Mouse (Mus musculus) stomach, embryonic 14.5 days (tissue): ENCODE data around the gene Pdzrn4. TPM values are rescaled to one million over a fixed set of nuclear protein-coding genes. Genes with fewer than 3 reads are reported as not detected.

Experiments
- ATAC-seq: fragments of 200-750 bp; cut with Nextera tagmentation; 2 replicates; pipeline ENCODE4 v1.8.0; 2017; ENCODE audit warnings: low read depth, moderate TSS enrichment; ENCODE audit not compliant: insufficient number of reproducible peaks, insufficient read depth, low FRiP score
- H3K27ac ChIP-seq: fragments of 300-500 bp; sonication (generic); 2 replicates; pipeline ENCODE4 v1.5.1; 2014; ENCODE audit warnings: mild to moderate bottlenecking, low read length, moderate library complexity, mixed read lengths
- H3K27me3 ChIP-seq: fragments of 300-500 bp; sonication (generic); 2 replicates; pipeline ENCODE4 v1.6.1; 2014; ENCODE audit warnings: low read length, control low read depth, mixed read lengths; ENCODE audit not compliant: control insufficient read depth, insufficient read depth
- H3K36me3 ChIP-seq: fragments of 300-500 bp; sonication (generic); 2 replicates; pipeline ENCODE4 v1.6.1; 2014; ENCODE audit warnings: mild to moderate bottlenecking, control low read depth, low read length, moderate library complexity, mixed read lengths; ENCODE audit not compliant: control insufficient read depth, insufficient read depth
- H3K4me1 ChIP-seq: fragments of 300-500 bp; sonication (generic); 2 replicates; pipeline ENCODE4 v1.6.1; 2014; ENCODE audit warnings: low read length, control low read depth, mixed read lengths; ENCODE audit not compliant: control insufficient read depth, insufficient read depth
- H3K4me2 ChIP-seq: fragments of 300-500 bp; sonication (generic); replicated peaks from 2 replicates; pipeline ENCODE4 v1.6.1; 2014; ENCODE audit warnings: low read depth, low read length, control low read depth
- H3K4me3 ChIP-seq: fragments of 300-500 bp; sonication (generic); 2 replicates; pipeline ENCODE4 v1.5.1; 2014; ENCODE audit warnings: low read depth, low read length, control low read depth
- H3K9ac ChIP-seq: fragments of 300-500 bp; sonication (generic); replicated peaks from 2 replicates; pipeline ENCODE4 v1.6.1; 2014; ENCODE audit warnings: low read depth, mild to moderate bottlenecking, control low read depth, low read length, moderate library complexity, mixed read lengths
- H3K9me3 ChIP-seq: fragments of 300-500 bp; sonication (generic); 2 replicates; pipeline ENCODE4 v1.6.1; 2016; ENCODE audit warnings: low read depth, low read length, control low read depth; ENCODE audit not compliant: control insufficient read depth
- WGBS: fragments of 180-500 bp; shearing (Covaris S2); extraction: QIAGEN DNeasy Blood & Tissue Kit; methylation state at CpG from one replicate; pipeline ENCODE4 v1.1.7; 2014; 5-methylcytosine and 5-hydroxymethylcytosine counted together
- polyA plus RNA-seq: library from polyadenylated mRNA; unstranded; fragments of >200 nt; fragmentation: Nextera tagmentation; extraction: Ambion mirVana; gene quantifications from 2 replicates; pipeline ENCODE4 v1.2.1, GENCODE M21; 2014

The Pdzrn4 gene
- polyA plus RNA-seq, 1 experiment from 2014 or later = 4.1 TPM

DNA sequence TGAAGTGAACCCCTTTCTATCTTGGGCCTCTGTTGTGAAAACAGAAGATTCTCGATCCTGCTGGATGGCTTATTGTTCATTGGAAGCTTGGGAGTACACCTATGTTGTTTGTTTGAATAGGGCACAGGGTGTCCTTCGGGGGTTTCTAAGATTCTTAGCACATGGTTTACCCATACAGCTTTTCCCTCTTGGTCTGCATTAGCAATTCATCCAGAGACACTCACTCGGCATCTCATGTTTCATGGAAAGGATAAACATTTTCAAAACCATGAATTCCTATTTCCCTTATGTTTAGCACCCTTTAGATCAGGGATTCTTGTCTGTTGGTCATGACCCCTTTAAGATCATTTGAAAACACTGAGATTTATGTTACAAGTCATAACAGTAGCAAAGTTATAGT is 159.0 kb downstream of the Pdzrn4 start:
- Histone ChIP-seq H3K9me3 (no peaks in the 10 kb centered on the region), H3K27ac (no peak overlapping the region), H3K36me3 (no peaks in the 10 kb centered on the region), H3K4me1 (0 out of 2 replicates have a peak, but pooled peaks cover 4% of the 10 kb centered on the region), H3K4me2 (no peak overlapping the region), H3K4me3 (no peak overlapping the region), H3K9ac (no peak overlapping the region), H3K27me3 (no peaks in the 10 kb centered on the region)
- 40% methylated on average over 3 of the region's 3 CpGs for WGBS
- no peak for ATAC-seq

DNA sequence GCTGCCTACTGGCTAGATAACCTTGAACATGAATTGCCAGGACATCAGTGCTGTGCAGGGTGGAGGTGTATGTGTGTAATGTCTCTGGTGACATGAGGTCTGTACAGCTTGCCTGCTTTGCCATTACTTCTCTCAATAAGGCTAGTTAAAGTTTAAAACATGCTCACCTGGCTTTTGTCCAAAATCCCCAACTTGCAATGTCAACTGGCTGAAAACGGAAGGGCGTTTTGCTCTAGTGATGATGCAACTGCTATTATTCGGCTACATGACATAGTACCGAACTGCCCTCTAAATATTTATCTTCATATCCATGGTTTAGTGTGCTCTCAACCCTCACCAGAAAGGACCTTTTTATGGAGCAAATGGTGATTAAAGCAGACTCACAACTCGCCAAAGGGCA is 161.9 kb downstream of the Pdzrn4 start:
- 60% methylated on average over 5 of the region's 5 CpGs for WGBS
- Histone ChIP-seq H3K36me3 (no peaks in the 10 kb centered on the region), H3K9ac (no peak overlapping the region), H3K9me3 (no peaks in the 10 kb centered on the region), H3K4me2 (no peak overlapping the region), H3K27ac (no peak overlapping the region), H3K4me1 (0 out of 2 replicates have a peak, but pooled peaks cover 4% of the 10 kb centered on the region), H3K4me3 (no peak overlapping the region), H3K27me3 (no peaks in the 10 kb centered on the region)
- ATAC-seq = no peak

DNA sequence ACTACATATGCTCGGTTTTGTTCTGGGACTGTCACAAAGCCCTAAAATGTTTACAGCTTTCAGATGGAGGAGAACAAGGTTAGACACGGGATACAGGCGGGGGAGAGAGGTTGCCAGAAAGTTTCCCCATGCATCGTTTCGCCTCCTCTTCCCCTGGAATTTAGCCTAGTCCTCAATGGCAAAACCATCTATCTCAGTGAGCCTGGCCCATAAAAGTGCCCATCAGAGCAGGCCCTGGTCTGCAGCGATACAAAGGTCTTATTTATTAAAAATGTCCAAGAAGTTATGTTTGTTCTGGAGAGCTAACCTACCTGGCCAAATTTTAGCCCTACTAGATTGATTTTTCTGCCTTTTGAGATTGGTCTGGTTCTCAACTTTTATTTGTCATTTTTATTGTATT is 165.5 kb downstream of the Pdzrn4 start:
- Histone ChIP-seq H3K4me3 (no peak overlapping the region), H3K4me1 (no peaks in the 10 kb centered on the region), H3K36me3 (no peaks in the 10 kb centered on the region), H3K27ac (no peak overlapping the region), H3K27me3 (no peaks in the 10 kb centered on the region), H3K9me3 (no peaks in the 10 kb centered on the region), H3K4me2 (no peak overlapping the region), H3K9ac (no peak overlapping the region)
- ATAC-seq = no peak
- WGBS = 73% methylated on average over 6 of the region's 6 CpGs

DNA sequence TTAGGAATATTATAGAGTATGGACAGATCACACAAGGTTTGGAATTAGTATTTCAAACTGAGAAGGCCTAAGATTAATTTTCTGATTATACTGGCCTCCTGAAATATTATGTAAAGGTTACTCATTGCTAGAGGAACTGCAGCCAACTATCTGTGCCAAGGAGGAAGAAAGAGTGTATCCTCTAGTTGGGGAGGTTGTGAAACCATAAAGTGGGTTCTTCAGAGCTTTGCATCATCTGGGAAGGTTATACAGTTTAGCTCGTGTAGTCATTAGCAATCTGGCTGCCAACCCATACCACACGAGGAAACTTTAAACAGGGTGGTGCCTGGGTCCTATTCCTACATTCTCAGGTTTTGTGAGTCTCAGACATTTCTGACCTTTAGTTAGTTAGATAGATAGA is 166.9 kb downstream of the Pdzrn4 start:
- H3K27ac ChIP-seq = no peak overlapping the region
- H3K27me3 ChIP-seq = no peaks in the 10 kb centered on the region
- H3K4me1 ChIP-seq = no peaks in the 10 kb centered on the region
- H3K4me2 ChIP-seq = no peak overlapping the region
- H3K36me3 ChIP-seq = no peaks in the 10 kb centered on the region
- 85% methylated on average over 2 of the region's 2 CpGs for WGBS
- H3K9me3 ChIP-seq = no peaks in the 10 kb centered on the region
- no peak for ATAC-seq
- H3K4me3 ChIP-seq = no peak overlapping the region
- no peak overlapping the region for H3K9ac ChIP-seq

DNA sequence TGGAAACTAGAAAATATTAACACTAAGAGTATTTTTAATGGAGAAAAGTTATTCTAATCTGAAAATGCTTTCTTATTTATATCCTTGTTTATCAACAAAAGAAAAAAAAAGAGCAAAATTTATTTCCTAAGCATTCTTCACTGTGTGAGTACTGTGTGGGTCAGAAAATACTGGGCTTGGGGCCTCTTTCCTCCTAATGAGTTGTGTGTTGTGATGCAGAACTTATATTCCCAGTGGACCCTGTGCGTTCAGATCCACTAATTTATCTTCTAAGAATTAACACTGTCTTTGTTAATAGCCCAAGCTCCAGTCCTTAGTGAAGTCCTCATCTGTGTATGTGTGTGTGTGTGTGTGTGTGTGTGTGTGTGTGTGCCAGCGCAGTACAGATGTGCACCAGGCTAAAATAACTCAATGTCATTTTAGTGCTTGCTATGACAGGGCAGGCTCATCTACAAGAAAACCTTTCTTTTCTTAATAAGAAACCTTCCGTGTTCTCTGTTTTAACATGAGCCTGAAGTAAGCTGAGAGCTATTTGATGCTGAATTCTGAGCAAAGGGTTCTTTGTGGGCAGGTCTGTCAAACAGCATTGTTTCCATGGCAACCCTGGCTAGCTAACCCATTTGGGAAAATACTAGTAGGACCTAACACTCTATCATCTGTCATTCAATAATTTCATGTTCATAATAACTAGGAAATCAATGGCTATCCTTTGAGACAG is 174.0 kb downstream of the Pdzrn4 start:
- Histone ChIP-seq H3K9ac (no peak overlapping the region), H3K4me2 (no peak overlapping the region), H3K27me3 (no peaks in the 10 kb centered on the region), H3K36me3 (no peaks in the 10 kb centered on the region), H3K4me1 (no peaks in the 10 kb centered on the region), H3K9me3 (no peaks in the 10 kb centered on the region), H3K27ac (no peak overlapping the region), H3K4me3 (no peak overlapping the region)
- no peak for ATAC-seq
- WGBS = 66% methylated on average over 3 of the region's 3 CpGs

DNA sequence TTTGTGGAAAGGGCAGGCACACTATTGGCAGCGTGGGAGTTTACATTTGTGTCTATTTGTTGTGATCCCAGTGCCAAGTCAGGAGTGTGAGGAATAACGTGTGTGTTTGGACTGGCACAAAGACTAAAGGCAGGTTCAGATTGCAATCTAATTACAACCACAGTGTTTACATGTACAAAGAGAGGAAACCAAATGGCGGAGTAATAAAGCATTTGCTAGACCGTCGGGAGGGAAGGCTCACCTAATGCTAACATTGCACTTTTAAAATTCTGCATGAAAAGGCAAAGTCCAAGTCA is 174.5 kb downstream of the Pdzrn4 start:
- no peak overlapping the region for H3K27ac ChIP-seq

DNA sequence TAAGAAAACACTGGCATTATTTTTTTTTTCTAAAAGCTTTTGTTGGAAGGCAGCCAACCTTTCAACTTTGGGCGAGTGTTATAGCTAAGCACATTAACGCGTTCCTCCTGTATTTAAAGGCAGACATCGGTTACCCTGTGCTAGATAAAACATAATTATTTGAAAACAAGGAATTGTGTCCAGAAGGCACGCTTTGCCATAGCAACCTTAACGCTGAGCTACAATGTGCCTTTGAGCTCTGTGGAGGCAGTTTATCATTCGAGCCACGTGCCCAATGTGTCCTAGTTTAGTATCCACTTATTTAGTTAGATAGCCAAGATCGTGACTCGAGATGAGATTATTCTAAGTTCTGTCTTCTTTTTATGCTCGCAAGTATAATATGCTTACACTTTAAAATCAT is 180.8 kb downstream of the Pdzrn4 start:
- 50% methylated on average over 11 of the region's 11 CpGs for WGBS
- Histone ChIP-seq H3K4me2 (no peak overlapping the region), H3K9ac (no peak overlapping the region), H3K36me3 (no peaks in the 10 kb centered on the region), H3K4me1 (no peaks in the 10 kb centered on the region), H3K9me3 (no peaks in the 10 kb centered on the region), H3K4me3 (no peak overlapping the region), H3K27ac (no peak overlapping the region), H3K27me3 (no peaks in the 10 kb centered on the region)
- no peak for ATAC-seq

More for the DNA sequence above, 174.5 kb downstream of the Pdzrn4 start:
- Histone ChIP-seq H3K27me3 (no peaks in the 10 kb centered on the region), H3K9me3 (no peaks in the 10 kb centered on the region), H3K4me1 (no peaks in the 10 kb centered on the region), H3K36me3 (no peaks in the 10 kb centered on the region), H3K4me2 (no peak overlapping the region), H3K4me3 (no peak overlapping the region), H3K9ac (no peak overlapping the region)
- WGBS = 45% methylated on average over 5 of the region's 5 CpGs
- ATAC-seq = no peak

DNA sequence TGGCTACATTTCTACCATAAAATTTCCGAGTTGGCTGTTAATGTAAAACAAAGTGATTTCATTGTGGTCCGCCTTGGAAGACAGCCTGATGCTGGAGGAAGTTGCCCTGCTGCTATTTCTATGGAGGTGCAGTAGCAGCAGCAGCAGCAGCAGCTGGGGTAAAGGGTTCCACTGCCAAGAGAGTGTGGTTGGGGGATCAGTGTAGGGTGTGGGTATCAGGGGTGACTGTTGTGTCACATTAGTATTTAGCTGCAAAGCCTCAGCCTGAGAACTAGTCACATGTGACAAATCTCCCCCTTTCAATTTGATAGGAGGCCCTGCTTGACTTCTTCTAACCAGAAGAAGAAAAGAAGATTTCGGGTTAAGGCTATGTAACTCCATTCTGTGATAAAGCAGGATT is 183.5 kb downstream of the Pdzrn4 start:
- no peaks in the 10 kb centered on the region for H3K27me3 ChIP-seq
- H3K4me1 ChIP-seq = no peaks in the 10 kb centered on the region
- 57% methylated on average over 3 of the region's 3 CpGs for WGBS
- ATAC-seq = no peak
- no peak overlapping the region for H3K4me3 ChIP-seq
- H3K9me3 ChIP-seq = no peaks in the 10 kb centered on the region
- H3K27ac ChIP-seq = no peak overlapping the region
- H3K36me3 ChIP-seq = no peaks in the 10 kb centered on the region
- no peak overlapping the region for H3K9ac ChIP-seq
- no peak overlapping the region for H3K4me2 ChIP-seq

DNA sequence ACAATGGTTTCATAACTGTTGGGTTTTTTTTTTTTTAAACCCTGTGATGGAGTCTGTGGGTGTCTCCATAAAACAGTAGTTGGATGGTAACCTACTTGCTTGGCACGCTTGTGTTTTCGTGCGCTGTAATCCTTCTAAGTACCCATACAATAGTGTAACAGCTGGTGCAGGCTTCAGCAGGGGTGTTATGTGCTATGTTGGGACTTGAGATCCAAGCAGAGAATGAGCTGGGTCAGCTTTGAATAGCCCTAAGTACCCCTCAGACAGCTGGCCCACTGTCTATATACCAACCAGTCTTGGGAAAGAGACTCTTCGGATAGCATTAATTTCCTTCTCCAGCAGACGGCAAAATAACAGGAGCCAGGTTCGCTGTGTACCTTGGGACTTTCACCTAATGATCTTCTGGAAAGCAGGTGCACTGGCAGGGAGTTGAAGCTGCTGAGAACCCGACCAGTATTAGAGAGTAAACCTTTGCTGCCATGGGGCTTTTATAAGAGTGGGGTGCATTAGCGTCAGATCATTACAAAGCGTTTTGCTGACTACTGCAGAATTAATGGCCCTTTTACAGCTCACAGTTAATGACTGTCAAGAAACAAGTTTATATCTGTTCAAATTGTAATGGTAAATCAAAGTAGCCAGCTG is 184.2 kb downstream of the Pdzrn4 start:
- no peak overlapping the region for H3K9ac ChIP-seq
- H3K36me3 ChIP-seq = no peaks in the 10 kb centered on the region
- no peak overlapping the region for H3K4me2 ChIP-seq
- H3K9me3 ChIP-seq = no peaks in the 10 kb centered on the region
- H3K27ac ChIP-seq = no peak overlapping the region
- H3K27me3 ChIP-seq = no peaks in the 10 kb centered on the region
- no peak for ATAC-seq
- WGBS = 57% methylated on average over 9 of the region's 9 CpGs
- no peak overlapping the region for H3K4me3 ChIP-seq
- no peaks in the 10 kb centered on the region for H3K4me1 ChIP-seq
